Mouse (Mus musculus): ENCODE data around the gene Rad51c.

Rad51c gene

DNA sequence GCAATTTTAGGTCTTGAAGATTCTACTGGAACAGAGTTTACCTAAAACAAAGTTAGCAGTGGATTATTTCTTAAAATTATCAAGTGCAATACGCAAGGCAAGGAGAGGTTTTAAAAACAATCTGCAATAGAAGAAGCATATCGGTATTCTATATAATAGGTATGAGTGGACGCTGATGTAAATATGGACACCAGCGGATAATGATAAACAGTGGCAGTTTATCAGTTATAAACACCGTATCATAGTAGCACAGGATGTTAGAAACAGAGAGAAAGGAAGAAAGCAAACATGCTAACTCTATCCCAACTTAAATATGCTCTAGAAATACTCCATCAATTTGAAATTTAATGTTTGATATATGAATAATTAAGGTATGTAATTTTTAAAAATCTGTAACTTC, 39.6 kb downstream of the Rad51c start:
- DNase-seq: no peak

DNA sequence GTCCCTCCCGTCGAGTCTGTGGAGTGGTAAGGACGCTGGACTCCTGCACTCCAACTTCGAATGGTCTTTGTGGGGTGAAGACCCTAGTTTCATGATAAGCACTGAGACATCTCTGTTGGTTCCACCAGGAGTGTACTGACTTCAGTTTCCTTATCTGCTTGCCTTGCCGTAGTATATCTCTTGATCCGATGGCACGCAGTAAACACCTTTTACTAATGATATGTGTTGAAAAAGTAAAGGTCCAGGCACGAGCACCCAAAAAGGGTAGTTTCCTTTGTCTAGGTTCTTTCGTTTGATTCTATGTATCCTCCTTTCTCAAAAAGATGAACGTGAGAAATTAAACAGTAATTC, 45.5 kb downstream of the Rad51c start:
- no peak for DNase-seq

DNA sequence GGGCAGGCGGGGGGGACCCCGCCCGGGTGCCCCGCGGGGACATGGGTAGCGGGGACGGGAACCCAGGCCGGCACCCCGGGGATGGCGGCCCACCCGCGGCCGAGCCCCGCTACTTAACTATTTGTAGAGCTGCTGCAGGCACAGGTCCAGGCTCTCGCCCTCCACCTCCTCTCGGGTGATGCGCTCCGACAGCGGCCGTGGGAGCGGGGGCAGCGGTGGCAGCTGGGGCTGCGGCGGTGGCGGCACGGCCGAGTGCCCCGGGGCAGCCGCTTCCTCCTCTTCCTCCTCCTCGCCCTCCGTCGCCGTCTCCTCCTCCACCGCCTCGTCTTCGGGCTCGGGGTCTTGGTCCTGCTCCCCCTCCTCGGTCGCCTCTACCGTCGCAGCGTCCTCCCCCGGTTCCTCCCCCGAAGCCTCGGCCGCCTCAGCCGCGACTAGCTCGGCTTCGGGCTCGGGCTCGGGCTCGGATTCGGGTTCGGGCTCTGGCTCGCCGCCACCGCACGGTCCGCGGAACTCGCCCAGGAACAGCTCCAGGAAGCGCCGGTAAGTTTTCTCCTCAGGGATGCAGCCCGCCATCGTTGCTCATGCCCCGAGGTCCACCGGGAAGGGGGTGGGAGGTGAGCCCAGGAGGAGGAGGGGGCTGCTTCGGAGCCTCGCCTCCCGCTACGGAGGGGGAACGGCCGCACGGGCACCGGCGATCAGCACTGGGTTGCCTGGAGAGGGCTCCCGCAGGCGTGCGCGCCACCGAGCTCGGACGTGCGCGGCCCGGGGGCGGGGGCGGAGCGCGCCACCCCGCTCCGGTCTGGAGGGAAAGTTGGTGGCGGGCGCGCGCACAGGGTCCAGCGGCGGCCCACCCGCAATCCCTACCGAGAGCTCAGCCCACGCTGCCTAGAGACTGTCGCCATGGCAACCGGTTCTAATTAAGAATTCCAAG, 46.2 kb downstream of the Rad51c start, which contains the start of gene Ppm1e:
Ppm1e (minus strand) TSS at position 693 of the 931 bp plus-strand sequence.
- DNase-seq: peak; percentile 47 to 52

DNA sequence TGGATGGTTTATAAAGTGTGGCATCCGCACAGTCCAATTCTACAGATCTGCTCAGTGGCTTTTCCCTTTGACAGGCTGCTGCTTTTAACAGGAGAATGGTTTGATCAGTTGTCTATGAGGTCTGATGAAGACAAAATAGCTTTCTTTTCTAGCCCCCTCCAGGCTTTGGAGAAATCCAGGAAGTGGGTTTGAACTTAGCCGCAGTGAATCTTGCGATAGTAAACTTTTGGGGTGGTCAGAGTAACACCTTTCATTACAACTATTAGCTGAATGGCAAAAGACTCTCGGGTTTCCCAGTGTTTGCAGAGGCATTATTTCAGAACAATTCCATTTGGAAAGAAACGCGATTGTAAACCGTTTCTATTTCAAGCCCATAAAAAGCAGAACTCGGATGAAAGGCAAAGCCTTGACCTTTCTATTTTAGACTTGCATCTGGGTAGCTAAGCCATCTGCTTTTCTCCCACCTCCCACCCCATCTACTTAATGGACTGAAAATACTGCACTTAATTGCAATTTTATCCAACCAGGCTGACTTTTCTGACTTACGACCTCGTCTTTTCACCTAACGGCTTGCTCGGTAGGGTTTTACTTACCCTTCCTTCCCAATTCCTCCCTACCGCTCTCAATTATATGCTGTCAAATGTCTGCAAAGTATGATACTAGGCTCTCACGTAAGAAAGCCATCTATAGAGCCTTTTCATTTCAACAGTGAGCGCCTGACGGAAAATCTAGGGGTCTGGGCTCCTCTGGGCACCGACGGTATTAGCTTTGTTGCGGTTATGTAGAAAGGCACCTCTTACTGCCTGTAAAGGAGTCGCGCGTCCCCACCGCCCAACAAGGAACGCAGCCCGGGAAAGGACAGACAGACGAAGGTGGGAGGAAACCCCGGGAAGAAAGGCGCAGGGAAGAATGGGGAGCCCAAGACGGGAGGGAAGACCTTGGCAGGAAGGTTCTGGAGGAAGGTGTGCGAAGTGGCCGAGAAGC, 47.1 kb downstream of the Rad51c start:
- DNase-seq: peak; percentile 0 to 4

DNA sequence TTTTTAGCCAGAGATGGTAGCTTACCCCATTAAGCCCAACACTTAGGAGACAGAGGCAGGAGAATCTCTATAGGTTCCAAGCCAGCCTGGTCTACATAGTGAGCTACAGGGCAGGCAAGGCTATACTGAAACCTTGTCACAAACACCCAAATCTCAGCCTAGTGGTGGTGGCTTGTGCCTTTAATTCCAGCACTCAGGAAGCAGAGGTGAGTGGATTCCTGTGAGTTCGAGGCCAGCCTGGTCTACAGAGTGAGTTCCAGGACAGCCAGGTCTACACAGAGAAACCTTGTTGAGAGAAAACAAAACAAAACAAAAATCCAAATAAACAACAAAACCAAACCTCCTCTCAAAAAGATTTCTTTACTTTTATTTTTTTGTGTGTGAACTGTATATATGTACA, 49.9 kb downstream of the Rad51c start:
- no peak for DNase-seq

DNA sequence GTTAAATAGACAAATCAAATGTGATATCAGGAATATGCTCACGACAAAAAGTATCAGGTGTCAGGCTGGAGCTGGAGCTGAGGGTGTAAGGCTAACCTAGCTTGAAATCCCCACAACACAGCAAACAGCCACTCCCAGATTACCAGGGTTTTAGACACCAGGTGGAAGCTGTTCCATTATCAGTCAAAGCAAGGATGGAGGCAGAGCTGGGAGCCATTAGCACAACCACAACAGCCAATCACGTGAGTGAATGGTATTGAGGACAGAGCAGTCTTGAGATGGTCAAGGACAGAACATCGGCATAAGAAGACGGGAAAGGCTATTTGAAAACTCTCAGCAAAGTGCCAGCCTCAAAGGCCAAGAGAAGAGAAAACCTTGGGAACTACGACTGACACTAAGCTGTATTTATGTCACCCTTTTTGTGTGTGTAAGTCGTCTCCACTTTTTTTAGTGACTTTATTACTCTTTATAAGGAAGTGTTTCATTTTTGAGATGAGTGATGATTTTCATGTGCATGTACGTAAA, 51.0 kb downstream of the Rad51c start:
- DNase-seq: no peak
